Mouse (Mus musculus) MN1 (cell line): ENCODE results near the gene Zbtb33.

Experiments
- DNase-seq: peaks from one replicate; pipeline ENCODE4 v3.0.0-alpha.2; 2016; ENCODE audit warnings: low spot score

Zbtb33 gene

GRCm38 (mm10) chrX:38189552-38190457 is at the start of gene Zbtb33:
Gene Zbtb33 (plus strand): TSS chrX:38189793.
- peak; percentile 86 for DNase-seq

GRCm38 (mm10) chrX:38159097-38159496 is 30.5 kb upstream of the Zbtb33 start:
- no peak for DNase-seq

- DNase-seq = no peak
Observed at GRCm38 (mm10) chrX:38165315-38165714, 24.3 kb upstream of the Zbtb33 start.

DNA sequence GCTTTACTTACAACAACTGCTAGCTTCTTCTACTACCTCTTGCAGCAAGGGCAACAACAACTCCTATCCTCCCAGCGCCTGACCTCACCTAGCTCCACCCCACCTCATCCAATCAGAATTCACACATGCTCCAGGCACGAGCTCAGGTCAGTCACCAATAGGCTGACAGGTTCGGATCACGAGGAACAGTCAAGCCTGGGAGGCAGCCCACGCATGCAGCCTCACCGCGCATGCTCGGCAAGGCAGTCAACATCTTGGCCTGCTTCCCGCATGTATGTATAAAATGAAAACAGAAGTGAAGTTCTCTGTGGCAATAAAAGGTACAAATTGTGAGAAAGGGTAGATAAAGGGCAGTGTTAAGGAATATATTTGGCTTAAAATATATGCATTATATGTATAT is 23.5 kb upstream of the Zbtb33 start:
- no peak for DNase-seq

- DNase-seq = no peak
Observed at GRCm38 (mm10) chrX:38166592-38166991, 23.0 kb upstream of the Zbtb33 start.

GRCm38 (mm10) chrX:38179891-38180310 is 9.7 kb upstream of the Zbtb33 start:
- DNase-seq = peak; percentile 36

DNA sequence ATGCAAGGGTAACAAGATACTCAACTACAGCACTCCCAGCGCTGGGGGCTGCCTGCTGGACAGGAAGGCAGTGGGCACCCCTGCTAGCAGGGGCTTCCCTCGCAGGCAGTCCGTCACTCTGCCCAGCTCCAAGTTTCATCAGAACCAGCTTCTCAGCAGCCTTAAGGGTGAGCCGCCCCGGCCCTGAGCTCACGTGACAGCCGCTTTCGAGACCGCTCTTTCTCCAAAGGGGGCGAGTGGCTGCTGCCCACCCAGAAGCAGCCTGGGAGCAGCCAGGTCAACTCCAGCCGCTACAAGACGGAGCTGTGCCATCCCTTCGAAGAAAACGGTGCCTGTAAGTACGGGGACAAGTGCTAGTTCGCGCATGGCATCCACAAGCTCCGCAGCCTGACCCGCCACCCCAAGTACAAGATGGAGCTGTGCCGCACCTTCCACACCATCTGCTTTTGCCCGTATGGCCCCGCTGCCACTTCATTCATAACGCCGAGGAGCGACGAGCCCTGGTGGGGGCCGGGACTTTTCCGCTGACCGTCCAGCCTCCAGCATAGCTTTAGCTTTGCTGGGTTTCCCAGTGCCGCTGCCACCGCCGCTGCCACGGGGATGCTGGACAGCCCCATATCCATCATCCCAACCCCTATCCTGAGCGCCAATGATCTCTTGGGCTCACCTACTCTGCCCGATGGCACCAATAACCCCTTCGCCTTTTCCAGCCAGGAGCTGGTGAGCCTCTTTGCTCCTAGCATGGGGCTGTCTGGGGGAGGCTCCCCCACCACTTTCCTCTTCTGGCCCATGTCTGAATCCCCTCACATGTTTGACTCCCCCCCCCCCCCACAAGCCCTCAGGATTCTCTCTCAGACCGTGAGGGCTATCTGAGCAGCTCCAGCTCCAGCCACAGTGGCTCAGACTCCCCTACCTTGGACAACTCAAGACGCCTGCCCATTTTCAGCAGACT is 8.7 kb upstream of the Zbtb33 start:
- DNase-seq = no peak

DNA sequence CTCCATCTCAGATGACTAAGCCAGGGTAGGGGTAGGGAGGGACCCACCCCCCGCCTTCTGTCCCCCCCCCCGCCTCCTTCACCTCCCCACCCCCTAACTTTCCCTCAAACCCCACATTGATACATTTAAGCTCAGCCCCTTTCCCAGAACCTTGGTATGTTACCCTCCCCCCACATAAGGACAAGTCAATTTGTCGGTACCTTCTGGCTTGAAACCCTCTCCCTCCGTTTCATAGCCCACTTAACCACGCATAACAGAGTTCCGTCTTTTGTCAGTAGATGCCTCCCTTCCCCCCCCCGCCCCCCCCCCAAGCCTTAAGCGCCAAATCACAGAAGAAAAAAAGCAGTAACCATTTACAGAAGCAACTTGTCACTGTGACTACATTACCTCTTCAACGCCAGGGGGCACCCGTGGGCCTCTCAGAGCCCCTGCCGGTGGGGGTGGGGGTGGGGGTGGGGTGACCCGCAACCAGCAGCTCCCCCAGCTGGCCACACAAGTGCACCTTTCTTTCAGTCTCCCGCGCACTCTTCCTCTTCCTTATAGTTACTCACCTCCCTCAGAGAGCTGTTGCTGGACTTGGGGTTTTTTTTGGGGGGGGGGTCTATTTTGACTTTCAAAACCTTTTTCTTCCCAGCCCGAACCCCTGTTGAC is 7.9 kb upstream of the Zbtb33 start:
- DNase-seq = peak; percentile 45

DNA sequence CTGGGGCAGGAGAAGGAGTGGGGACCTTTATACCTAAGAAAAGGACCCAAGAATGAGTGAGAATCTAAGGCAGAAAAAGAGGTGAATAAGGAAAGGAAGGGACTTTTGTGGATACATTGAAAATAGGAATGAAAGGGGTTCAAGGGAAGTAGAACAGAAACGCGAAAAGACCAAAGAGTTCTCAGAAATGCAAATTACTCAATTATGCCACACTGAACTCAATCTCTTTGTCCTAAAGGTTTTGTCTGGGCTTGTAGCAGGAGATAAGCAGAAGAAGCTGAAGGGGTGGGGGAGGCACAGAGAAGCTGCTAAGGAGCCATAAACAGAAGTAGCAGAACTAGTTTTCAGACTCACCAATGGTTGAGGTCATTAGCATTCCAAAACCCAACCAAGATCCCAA is 4.1 kb upstream of the Zbtb33 start:
- no peak for DNase-seq

DNA sequence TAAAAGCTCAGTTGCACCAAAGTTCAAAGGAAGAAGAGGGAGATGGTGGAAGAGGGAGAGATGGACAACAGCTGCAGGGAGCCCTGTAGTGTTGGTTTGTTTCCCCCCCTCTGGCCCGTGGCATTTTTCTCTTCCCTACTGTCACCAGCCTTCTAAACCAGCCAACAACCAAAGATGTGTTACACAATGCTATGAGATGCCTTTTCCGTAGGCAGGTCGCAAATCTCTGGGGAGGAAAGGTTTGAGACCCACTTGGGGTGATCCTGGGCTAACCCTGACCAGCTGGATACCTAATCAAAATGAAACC is 818 bp downstream of the Zbtb33 start:
- no peak for DNase-seq

DNA sequence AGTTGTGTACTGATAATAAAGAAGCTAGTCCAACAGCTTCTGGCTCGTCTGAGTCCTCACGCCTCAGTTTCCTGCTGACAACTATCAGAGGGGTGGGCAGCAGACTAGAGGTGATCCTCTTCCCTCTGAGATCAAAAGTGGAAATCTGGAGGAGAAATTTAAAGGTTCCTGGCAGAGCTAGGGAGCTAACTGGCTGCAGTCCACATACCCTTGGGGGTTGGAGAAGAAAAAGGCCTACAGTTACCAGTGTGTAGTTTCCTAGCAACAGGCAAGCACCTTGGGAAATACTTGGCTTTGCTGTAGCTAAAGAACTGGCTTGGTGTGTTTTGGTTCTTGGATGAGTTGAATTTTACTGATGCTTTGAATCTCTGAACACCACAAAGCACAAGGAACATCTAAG is 12.2 kb downstream of the Zbtb33 start:
- DNase-seq = no peak

DNA sequence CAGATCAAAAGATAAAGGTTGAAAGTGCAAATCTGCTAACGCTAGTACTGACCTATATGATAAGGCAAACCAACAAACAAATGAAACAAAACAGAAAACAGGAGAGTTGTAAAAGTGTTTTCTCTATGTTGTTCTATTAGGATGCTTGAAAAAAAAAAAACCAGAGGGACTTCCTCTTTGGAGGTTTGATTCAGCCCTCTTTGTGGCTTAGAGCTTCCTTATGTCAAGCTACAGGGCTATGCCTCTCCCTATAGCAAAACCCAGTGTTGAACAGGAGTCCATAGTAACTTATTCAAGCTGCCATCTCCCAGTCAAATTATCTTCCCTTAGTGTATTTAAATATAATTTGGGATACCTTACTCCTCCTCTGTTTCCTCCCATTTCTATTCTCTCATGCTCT is 17.8 kb downstream of the Zbtb33 start:
- no peak for DNase-seq

DNA sequence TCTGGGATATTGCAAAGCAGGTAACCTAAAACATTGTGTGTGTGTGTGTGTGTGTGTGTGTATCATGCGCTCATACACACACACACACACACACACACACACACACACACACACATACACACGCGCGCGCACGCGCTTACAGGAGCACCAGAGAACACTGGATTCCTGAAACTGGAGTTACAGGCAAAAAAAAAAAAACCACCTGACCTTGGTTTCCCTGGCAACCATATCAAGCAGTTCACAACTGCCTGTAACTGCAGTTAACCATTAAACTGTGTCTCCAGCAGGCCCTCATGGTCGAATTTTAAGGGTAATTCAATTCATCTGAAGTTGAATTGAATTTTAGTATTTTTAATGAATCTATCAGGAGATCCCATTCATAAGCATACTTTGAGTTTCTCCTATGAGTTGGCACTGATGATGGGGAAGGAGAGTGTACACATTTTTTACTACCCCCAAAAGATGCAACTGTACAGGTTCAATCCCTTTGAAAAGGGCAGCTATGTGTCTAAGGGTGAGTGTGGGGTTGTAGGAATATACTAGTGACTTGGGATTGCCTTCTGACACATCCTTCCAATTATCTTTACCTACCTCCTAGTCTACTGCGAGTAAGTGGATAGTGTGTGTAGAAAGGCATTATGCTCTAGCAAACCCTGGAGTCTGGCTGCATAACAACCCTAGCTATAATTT is 27.5 kb downstream of the Zbtb33 start:
- no peak for DNase-seq

GRCm38 (mm10) chrX:38217676-38217991 is 28.0 kb downstream of the Zbtb33 start:
- no peak for DNase-seq

GRCm38 (mm10) chrX:38222757-38223156 is 33.2 kb downstream of the Zbtb33 start:
- no peak for DNase-seq

DNA sequence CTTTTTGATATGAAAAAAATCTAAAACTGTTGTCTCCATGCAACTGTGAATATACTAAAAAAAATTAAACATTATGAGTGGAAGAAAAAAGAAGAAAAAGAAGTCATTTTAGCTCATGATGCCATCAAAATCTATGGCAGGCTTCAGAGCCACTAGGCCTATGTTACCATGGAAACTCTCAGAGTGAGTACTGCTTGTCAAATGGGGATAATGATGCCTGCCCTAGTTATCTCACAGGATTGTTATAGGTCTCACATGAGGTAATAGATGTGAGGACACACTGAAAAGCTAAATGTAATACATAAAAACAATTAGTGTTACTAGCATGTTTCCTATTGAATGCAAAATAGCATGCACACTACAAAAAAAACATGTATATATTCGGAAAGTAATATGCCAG is 40.3 kb downstream of the Zbtb33 start:
- no peak for DNase-seq

GRCm38 (mm10) chrX:38237731-38238130 is 48.1 kb downstream of the Zbtb33 start:
- no peak for DNase-seq
